Mouse (Mus musculus): ENCODE data around the gene Frem1. TPM values are rescaled to one million over a fixed set of nuclear protein-coding genes. Genes with fewer than 3 reads are reported as not detected.

Frem1 gene
- polyA plus RNA-seq, 1 experiment: not detected

DNA sequence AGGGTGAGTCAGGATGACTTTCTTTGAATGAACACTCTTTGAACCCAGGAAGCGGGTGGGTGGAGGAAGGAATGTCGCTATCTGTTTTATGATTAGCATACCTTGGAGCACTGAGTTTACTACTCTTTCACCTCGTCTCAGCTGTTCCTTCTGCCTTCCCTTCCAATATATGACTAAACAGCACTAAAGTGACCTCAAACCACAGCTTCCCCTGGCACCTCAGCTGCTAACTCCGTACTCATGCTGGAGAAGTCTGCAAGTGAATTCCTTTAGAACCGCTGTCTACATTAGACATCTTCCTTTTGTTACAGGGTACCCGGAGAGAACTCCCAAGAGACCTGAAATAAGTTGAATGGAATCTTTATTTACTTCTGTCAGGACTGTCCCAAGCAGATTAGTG lies 181.2 kb downstream of the Frem1 start:
- Histone ChIP-seq H3K79me2 (ENCODE audit: control insufficient read depth, insufficient read depth) (no peaks in the 10 kb centered on the region), H3ac (ENCODE audit: control insufficient read depth, insufficient read length, low read depth) (no peak overlapping the region), H3K4me3 (ENCODE audit: insufficient read depth, poor library complexity, severe bottlenecking) (no peak overlapping the region), H3K79me3 (ENCODE audit: low read depth) (no peaks in the 10 kb centered on the region), H3K27me3 (ENCODE audit: control insufficient read depth, insufficient read depth, insufficient read length) (no peaks in the 10 kb centered on the region), H3K36me3 (ENCODE audit: control insufficient read depth, insufficient read depth) (no peaks in the 10 kb centered on the region)
- TF ChIP-seq MYOG (IDR thresholded peaks at IDR 0.05; ENCODE audit: control insufficient read depth, extremely low read depth, insufficient read length) (no peak), FOSL1 (IDR thresholded peaks at IDR 0.05; ENCODE audit: insufficient read depth, low read length, poor library complexity, severe bottlenecking) (peak; percentile 60), MYOD1 (IDR thresholded peaks at IDR 0.05; ENCODE audit: control insufficient read depth, insufficient read length, low read depth) (peak; percentile 89), CTCF (IDR thresholded peaks at IDR 0.05; ENCODE audit: control insufficient read depth, insufficient read depth, insufficient read length) (no peak), MAX (IDR thresholded peaks at IDR 0.05) (peak; percentile 49), USF1 (IDR thresholded peaks at IDR 0.05; ENCODE audit: low read depth) (no peak), CEBPB (IDR thresholded peaks at IDR 0.05; ENCODE audit: low read depth) (no peak)

- Histone ChIP-seq H3K27me3 (ENCODE audit: control insufficient read depth, insufficient read depth, insufficient read length) (no peaks in the 10 kb centered on the region), H3K36me3 (ENCODE audit: control insufficient read depth, insufficient read depth) (no peaks in the 10 kb centered on the region), H3K79me3 (ENCODE audit: low read depth) (no peaks in the 10 kb centered on the region), H3ac (ENCODE audit: control insufficient read depth, insufficient read length, low read depth) (no peak overlapping the region), H3K4me3 (ENCODE audit: insufficient read depth, poor library complexity, severe bottlenecking) (no peak overlapping the region), H3K79me2 (ENCODE audit: control insufficient read depth, insufficient read depth) (no peaks in the 10 kb centered on the region)
- TF ChIP-seq CTCF (IDR thresholded peaks at IDR 0.05; ENCODE audit: control insufficient read depth, insufficient read depth, insufficient read length) (no peak), CEBPB (IDR thresholded peaks at IDR 0.05; ENCODE audit: low read depth) (no peak), USF1 (IDR thresholded peaks at IDR 0.05; ENCODE audit: low read depth) (no peak), MYOD1 (IDR thresholded peaks at IDR 0.05; ENCODE audit: control insufficient read depth, insufficient read length, low read depth) (no peak), FOSL1 (IDR thresholded peaks at IDR 0.05; ENCODE audit: insufficient read depth, low read length, poor library complexity, severe bottlenecking) (no peak), MAX (IDR thresholded peaks at IDR 0.05) (no peak), MYOG (IDR thresholded peaks at IDR 0.05; ENCODE audit: control insufficient read depth, extremely low read depth, insufficient read length) (no peak)
Observed at GRCm38 (mm10) chr4:82867731-82868445, 184.3 kb downstream of the Frem1 start.

DNA sequence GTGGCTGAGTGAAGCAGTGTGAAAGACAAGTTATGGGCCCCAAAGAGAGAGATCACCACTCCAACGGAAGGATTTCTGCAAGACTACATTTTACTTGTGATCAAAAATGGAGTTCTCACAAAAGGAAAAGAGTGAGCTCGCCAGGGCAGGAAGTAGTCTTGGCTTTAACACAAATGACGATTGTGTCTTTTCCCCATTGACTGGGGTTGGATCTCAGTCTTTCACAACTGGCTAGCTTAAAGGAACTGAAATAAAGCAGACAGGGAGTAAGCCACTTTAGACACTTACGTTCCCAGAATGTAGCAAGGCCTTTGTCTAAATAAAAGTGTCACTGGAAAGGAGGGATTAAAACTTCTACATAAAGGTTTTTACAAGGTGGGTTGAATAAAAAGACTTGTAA lies 185.0 kb downstream of the Frem1 start:
- Histone ChIP-seq H3ac (ENCODE audit: control insufficient read depth, insufficient read length, low read depth) (no peak overlapping the region), H3K36me3 (ENCODE audit: control insufficient read depth, insufficient read depth) (no peaks in the 10 kb centered on the region), H3K27me3 (ENCODE audit: control insufficient read depth, insufficient read depth, insufficient read length) (no peaks in the 10 kb centered on the region), H3K4me3 (ENCODE audit: insufficient read depth, poor library complexity, severe bottlenecking) (no peak overlapping the region), H3K79me2 (ENCODE audit: control insufficient read depth, insufficient read depth) (no peaks in the 10 kb centered on the region), H3K79me3 (ENCODE audit: low read depth) (no peaks in the 10 kb centered on the region)
- TF ChIP-seq MYOG (IDR thresholded peaks at IDR 0.05; ENCODE audit: control insufficient read depth, extremely low read depth, insufficient read length) (no peak), MAX (IDR thresholded peaks at IDR 0.05) (no peak), MYOD1 (IDR thresholded peaks at IDR 0.05; ENCODE audit: control insufficient read depth, insufficient read length, low read depth) (no peak), USF1 (IDR thresholded peaks at IDR 0.05; ENCODE audit: low read depth) (no peak), FOSL1 (IDR thresholded peaks at IDR 0.05; ENCODE audit: insufficient read depth, low read length, poor library complexity, severe bottlenecking) (no peak), CEBPB (IDR thresholded peaks at IDR 0.05; ENCODE audit: low read depth) (no peak), CTCF (IDR thresholded peaks at IDR 0.05; ENCODE audit: control insufficient read depth, insufficient read depth, insufficient read length) (no peak)

- no peaks in the 10 kb centered on the region for H3K27me3 ChIP-seq (ENCODE audit: control insufficient read depth, insufficient read depth, insufficient read length)
- no peaks in the 10 kb centered on the region for H3K79me3 ChIP-seq (ENCODE audit: low read depth)
- no peaks in the 10 kb centered on the region for H3K79me2 ChIP-seq (ENCODE audit: control insufficient read depth, insufficient read depth)
- TF ChIP-seq MYOG (IDR thresholded peaks at IDR 0.05; ENCODE audit: control insufficient read depth, extremely low read depth, insufficient read length) (no peak), CEBPB (IDR thresholded peaks at IDR 0.05; ENCODE audit: low read depth) (no peak), FOSL1 (IDR thresholded peaks at IDR 0.05; ENCODE audit: insufficient read depth, low read length, poor library complexity, severe bottlenecking) (no peak), MYOD1 (IDR thresholded peaks at IDR 0.05; ENCODE audit: control insufficient read depth, insufficient read length, low read depth) (no peak), USF1 (IDR thresholded peaks at IDR 0.05; ENCODE audit: low read depth) (no peak), MAX (IDR thresholded peaks at IDR 0.05) (no peak), CTCF (IDR thresholded peaks at IDR 0.05; ENCODE audit: control insufficient read depth, insufficient read depth, insufficient read length) (no peak)
- H3K36me3 ChIP-seq (ENCODE audit: control insufficient read depth, insufficient read depth): no peaks in the 10 kb centered on the region
- H3ac ChIP-seq (ENCODE audit: control insufficient read depth, insufficient read length, low read depth): no peak overlapping the region
- H3K4me3 ChIP-seq (ENCODE audit: insufficient read depth, poor library complexity, severe bottlenecking): no peak overlapping the region
Observed at GRCm38 (mm10) chr4:82864974-82865699, 187.0 kb downstream of the Frem1 start.

DNA sequence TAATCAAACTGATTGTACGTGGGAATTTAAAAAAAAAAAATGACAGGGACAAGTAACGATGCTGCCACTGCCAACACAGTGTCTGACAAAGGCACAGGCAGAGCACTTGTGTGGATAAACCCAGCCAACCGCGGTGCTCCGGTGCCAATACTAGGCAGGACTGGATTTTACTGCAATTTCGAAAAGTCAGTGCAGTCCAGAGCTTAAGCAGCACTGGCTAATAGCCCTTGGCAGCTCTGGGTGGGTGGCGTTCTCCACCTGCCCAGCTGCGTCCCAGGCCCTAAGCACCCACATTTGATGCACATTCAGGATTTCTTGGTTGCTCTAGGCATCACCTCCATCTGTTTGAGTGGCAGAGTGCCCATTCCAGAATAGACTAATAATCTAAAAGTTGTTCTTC lies 188.8 kb downstream of the Frem1 start:
- TF ChIP-seq CEBPB (IDR thresholded peaks at IDR 0.05; ENCODE audit: low read depth) (no peak), USF1 (IDR thresholded peaks at IDR 0.05; ENCODE audit: low read depth) (no peak), FOSL1 (IDR thresholded peaks at IDR 0.05; ENCODE audit: insufficient read depth, low read length, poor library complexity, severe bottlenecking) (no peak), MYOG (IDR thresholded peaks at IDR 0.05; ENCODE audit: control insufficient read depth, extremely low read depth, insufficient read length) (no peak), MYOD1 (IDR thresholded peaks at IDR 0.05; ENCODE audit: control insufficient read depth, insufficient read length, low read depth) (no peak), CTCF (IDR thresholded peaks at IDR 0.05; ENCODE audit: control insufficient read depth, insufficient read depth, insufficient read length) (no peak), MAX (IDR thresholded peaks at IDR 0.05) (no peak)
- H3K27me3 ChIP-seq (ENCODE audit: control insufficient read depth, insufficient read depth, insufficient read length): no peaks in the 10 kb centered on the region
- H3K4me3 ChIP-seq (ENCODE audit: insufficient read depth, poor library complexity, severe bottlenecking): no peak overlapping the region
- H3K36me3 ChIP-seq (ENCODE audit: control insufficient read depth, insufficient read depth): no peaks in the 10 kb centered on the region
- peaks cover 8% of the 10 kb centered on the region for H3K79me3 ChIP-seq (ENCODE audit: low read depth)
- no peak overlapping the region for H3ac ChIP-seq (ENCODE audit: control insufficient read depth, insufficient read length, low read depth)
- peaks cover 11% of the 10 kb centered on the region for H3K79me2 ChIP-seq (ENCODE audit: control insufficient read depth, insufficient read depth)
